In genomic region chr12:17778320-17778719, GRCm38 (mm10) we compare ENCODE assay signal across 10 mouse cellular contexts.
DNase-seq lines count a peak whose midpoint lies in the region; ATAC-seq lines count a peak whose summit lies in the region.
"Had no signal": no experiment of that assay in that cellular context is flagged by ENCODE, and none has a peak within 500 bp of the region (broad histone marks: within the 10 kb centered on the region; RNA-seq: fewer than 3 reads in every experiment).

No protein-coding gene starts in this region.

- no peaks in the 10 kb centered on the region for H3K9me3 ChIP-seq in midbrain, embryonic 12.5 days
- H3K9me3 ChIP-seq: heart, embryonic 15.5 days had no signal

- H3K4me1 ChIP-seq in midbrain, embryonic 12.5 days, result peaks cover 4% of the 10 kb centered on the region

- no peaks in the 10 kb centered on the region for H3K36me3 ChIP-seq in midbrain, embryonic 12.5 days
- H3K36me3 ChIP-seq: heart, embryonic 15.5 days had no signal

- no peak overlapping the region for H3K27ac ChIP-seq in midbrain, embryonic 12.5 days (replicated peaks)
- H3K27ac ChIP-seq: heart, embryonic 15.5 days had no signal

- WGBS in midbrain, embryonic 12.5 days, result 8% methylated on average over 3 of the region's 3 CpGs

- DNase-seq in adrenal gland, adult (ENCODE audit: inconsistent age in 2 of 2, low spot score in 1 of 2), result peak; percentile 23 to 74
- DNase-seq in adrenal gland, postnatal 4 days (ENCODE audit: low spot score in 2 of 2), result no peak
- DNase-seq in right cerebral cortex, postnatal 14 days, result peak; percentile 17
- no peak for DNase-seq in right cerebral cortex, postnatal 36 days (ENCODE audit: low spot score in 2 of 2)
- DNase-seq in embryo, embryonic 9.5 days (ENCODE audit: extremely low spot score), result peak; percentile 41
- peak; percentile 48 to 61 for DNase-seq in kidney, postnatal 4 days
- peak; percentile 58 for DNase-seq in thymus, postnatal 25 days

- ATAC-seq in midbrain, embryonic 12.5 days (ENCODE audit: low FRiP score, low read depth), result peak; percentile 56; the same call in 1 of the 2 replicates

- H3K4me3 ChIP-seq in midbrain, embryonic 12.5 days, result no peak overlapping the region
- H3K4me3 ChIP-seq: heart, embryonic 15.5 days; myocyte had no signal

- H3K9ac ChIP-seq in midbrain, embryonic 12.5 days (replicated peaks), result no peak overlapping the region
- H3K9ac ChIP-seq: heart, embryonic 15.5 days had no signal

- H3K27me3 ChIP-seq in midbrain, embryonic 12.5 days, result no peaks in the 10 kb centered on the region
- H3K27me3 ChIP-seq: heart, embryonic 15.5 days had no signal

- H3K4me2 ChIP-seq in midbrain, embryonic 12.5 days (replicated peaks), result no peak overlapping the region
- H3K4me2 ChIP-seq: heart, embryonic 15.5 days had no signal

Comparison
In these comparisons a context has a peak if more than half of its experiments do, and no peak if none do; other contexts are left out.
1. DNase-seq: peak in adrenal gland, adult (2 of 2), right cerebral cortex, postnatal 14 days (single experiment), embryo, embryonic 9.5 days (single experiment), kidney, postnatal 4 days (2 of 2) and thymus, postnatal 25 days (single experiment); none in adrenal gland, postnatal 4 days (0 of 2) and right cerebral cortex, postnatal 36 days (0 of 2).